Mouse (Mus musculus) frontal cortex, adult 2 months (tissue): ENCODE results near the gene Lsm14a. TPM values are rescaled to one million over a fixed set of nuclear protein-coding genes. Genes with fewer than 3 reads are reported as not detected.
"Not testable (repeated sequence)": the region's sequence is repeated elsewhere in the genome, so short reads cannot be mapped to it uniquely, and the experiment has no call there.

Experiments
- DNase-seq, 2 experiments: peaks; one replicate each; pipeline ENCODE4 v3.0.0; 2022; ENCODE audit warnings: low spot score in 1 of 2; ENCODE audit errors: extremely low spot score in 1 of 2
- polyA plus RNA-seq: library from polyadenylated mRNA; depleted of rRNA; stranded (reverse); fragments of >200 nt; gene quantifications from 2 replicates; pipeline ENCODE4 v1.2.3, GENCODE M21; 2012

The Lsm14a gene
- polyA plus RNA-seq, 1 experiment, result 49.5 TPM

GRCm38 (mm10) chr7:34380311-34380710, 12.8 kb downstream of the Lsm14a start:
- DNase-seq, result no peak

DNA sequence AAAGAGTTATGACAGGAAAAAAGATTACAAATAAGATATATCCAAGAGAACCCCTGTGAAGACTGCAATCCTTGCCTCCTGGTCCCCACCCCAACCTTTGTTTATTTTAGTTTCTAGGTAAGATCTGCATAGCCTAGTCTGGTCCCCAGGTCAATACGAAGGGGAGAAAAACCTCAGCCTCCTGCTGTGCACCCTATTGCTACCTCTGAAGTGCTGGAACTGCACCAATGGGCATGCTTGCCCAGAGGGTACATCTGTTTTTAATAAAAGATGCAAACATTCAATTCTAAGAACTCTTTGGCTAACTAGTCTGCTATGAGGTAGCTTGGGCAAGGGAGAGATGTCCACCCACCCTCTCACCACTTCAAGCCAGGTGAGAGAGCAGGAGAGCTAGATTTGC, 19.2 kb downstream of the Lsm14a start:
- DNase-seq, result no peak

GRCm38 (mm10) chr7:34355629-34356028, 37.5 kb downstream of the Lsm14a start:
- DNase-seq, result peak in 1 of 2 experiments; percentile 49

DNA sequence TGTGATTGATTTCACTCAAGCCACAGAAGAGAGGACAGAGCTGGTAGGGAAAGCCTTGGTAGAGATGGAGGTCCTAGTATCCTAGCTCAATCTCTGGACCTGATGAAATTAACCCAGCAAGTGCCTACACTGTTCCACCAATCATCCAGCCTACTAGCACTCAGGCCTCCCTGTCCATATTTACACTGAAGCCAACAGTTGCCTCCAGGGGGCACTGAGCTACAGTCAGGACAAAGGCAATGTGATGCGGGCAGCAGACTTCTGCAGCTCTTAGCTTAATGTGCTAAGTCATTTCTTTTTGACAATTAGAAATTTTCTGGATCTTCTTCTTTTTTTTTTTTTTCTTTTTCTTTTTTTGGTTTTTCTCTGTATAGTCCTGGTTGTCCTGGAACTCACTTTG, 41.1 kb downstream of the Lsm14a start:
- peak in 1 of 2 experiments; percentile 16 for DNase-seq

GRCm38 (mm10) chr7:34350166-34350565, 42.9 kb downstream of the Lsm14a start:
- no peak for DNase-seq

DNA sequence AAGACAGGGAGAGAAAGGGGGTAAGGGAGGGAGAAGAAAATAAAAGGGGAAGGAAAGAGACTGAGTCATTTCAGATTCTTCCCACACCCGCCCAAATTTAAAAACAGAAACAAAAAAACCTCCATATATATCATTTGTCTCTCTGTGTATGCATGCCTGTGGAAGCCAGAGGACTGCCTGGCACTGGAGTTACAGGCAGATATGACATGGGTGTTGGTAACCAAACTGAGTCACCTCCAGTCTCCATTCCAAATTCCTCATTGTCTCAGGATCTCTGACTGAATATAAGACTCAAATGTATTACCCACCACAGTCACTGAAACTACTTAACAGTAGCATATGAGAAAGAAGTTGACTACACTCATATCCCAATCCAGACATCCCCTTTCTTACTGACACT, 45.1 kb downstream of the Lsm14a start:
- DNase-seq, result peak in 1 of 2 experiments; percentile 50

- DNase-seq, result no peak
These were observed 46.1 kb downstream of the Lsm14a start for GRCm38 (mm10) chr7:34347041-34347440.

- no peak for DNase-seq
These were observed 46.6 kb downstream of the Lsm14a start for GRCm38 (mm10) chr7:34346505-34346904.

- DNase-seq, result peak in 1 of 2 experiments; percentile 66
These were observed 50.9 kb downstream of the Lsm14a start for GRCm38 (mm10) chr7:34342040-34342793.

DNA sequence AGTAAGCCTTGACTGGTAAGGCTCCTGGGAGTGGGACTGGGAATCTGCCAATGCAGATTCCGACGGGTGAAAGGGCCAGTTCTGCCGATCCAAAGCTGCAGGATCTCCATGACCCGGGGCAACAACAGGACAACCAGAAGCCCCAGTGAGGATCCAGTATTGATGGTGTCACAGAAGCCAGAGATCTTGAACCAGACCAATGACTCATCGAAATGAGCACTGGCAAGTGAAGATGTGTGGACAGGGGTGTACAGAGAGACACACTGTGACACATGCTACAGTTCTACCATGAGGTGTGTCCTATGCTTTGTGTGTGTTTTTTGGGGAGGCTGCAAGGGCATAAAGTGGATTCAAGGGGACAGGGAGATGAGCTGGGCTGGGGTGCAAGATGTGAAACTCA, 52.3 kb downstream of the Lsm14a start:
- no peak for DNase-seq

GRCm38 (mm10) chr7:34339164-34339489, 54.0 kb downstream of the Lsm14a start:
- no peak for DNase-seq

GRCm38 (mm10) chr7:34338445-34339163, 54.5 kb downstream of the Lsm14a start:
- no peak for DNase-seq

DNA sequence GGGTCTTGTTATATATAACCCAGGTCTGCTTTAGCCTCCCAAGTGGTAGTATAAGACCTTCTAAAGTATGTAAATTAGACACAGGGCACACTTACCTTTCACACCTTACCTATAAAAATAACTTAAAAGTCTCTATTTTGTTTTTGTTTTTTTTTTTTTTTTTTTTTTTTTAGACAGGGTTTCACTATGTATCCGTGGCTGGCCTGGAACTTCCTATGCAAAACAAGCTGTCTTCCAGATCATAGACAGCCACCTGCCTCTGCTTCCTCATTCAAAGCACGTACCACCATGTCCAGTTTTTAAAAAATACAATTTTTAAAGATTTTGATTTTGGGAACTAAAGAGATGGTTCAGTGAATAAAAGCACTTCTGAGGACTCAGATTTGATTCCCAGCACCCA, 55.8 kb downstream of the Lsm14a start:
- no peak for DNase-seq

- DNase-seq, result not testable (repeated sequence)
These were observed 56.6 kb downstream of the Lsm14a start for GRCm38 (mm10) chr7:34336545-34336944.

DNA sequence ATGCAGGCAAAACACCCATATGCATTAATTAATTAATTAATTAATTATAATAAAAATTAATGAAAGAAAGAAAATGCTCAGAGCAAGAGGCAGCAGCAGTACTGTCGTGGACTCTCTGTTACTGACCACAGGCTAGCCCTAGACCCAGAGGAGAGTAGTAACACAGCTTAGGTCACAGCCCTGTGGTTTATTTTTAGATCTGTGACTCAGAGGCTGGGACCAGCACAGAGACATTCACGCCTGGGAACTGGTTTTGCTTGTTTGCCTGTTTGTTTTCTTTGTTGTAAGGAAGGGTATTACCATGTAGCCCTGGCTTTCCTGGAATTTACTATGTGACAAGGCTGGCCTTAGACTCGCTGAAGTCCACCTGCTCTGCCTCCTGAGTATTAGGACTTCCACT, 65.6 kb downstream of the Lsm14a start:
- DNase-seq, result no peak

DNA sequence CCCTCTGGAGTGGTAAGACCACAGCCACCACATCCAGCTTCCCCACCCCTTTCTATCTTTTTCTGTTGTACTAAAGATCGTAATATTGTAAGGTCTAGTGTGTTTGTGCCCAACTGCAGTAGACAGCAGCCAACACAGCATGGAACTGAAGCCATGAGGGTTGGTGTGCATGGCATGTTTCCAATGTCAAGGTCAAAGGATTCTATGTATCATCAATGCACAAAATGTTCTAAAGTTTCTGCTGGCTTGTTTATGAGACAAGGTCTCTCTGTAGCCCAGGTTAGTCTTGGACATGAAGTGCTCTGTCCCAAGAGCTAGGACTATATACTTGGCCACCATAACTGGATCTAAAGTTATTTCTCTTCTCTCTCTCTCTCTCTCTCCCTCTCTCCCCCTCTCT, 68.3 kb downstream of the Lsm14a start:
- no peak for DNase-seq

DNA sequence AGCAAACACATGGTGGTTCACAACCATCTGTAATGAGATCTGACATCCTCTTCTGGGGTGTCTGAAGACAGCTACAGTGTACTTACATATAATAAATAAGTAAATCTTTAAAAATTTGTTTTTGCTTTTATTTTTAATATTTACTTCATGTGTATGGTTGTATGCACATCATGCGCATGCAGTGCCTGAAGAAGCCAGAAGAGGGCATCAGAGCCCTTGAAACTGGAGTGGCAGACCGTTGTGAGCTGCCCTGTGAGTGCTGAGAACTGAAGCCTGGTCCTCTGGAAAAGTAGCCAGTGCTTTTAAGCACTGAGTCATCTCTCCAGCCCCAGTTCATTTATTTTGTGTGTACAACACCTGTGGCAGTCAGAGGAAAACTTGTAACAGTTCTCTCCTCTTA, 69.1 kb downstream of the Lsm14a start:
- no peak for DNase-seq

GRCm38 (mm10) chr7:34323351-34323750, 69.8 kb downstream of the Lsm14a start:
- DNase-seq, result no peak

DNA sequence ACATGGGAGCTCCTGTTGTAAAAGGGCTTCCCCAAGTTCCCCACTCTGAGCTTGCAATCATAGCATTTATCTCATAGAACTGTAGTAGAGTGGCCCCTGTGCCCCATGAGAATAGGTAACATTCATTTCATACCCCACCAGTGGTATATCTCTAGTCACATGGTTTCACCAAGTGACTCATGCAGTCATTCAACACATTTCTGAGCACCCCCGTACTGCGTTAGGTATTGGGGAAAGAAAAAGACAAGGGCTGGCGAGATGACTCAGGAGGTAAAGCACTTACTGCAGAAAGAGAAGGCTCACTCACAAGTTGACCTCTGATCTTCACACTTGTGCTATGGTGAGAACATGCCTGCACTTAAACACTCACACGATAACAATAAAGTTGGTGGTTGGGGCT, 71.2 kb downstream of the Lsm14a start:
- no peak for DNase-seq

DNA sequence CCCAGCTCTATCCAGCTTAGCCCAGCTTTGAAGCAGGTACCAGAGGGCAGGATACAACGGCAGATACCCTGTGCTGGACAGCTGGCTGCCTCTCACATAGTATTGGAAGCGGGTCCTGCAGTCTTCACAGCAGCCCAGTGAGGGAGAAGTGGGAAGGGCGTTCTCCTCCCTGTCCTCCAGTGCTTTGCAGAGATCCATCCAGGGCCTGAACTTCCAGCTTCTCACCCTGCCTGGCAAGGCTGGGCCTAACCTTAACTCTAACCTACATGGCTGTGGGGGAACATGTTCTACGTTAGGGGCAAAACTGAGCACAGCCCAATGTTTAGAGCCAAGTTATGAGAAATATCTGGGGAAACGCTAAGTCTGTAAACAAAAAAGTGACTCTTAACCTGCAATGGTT, 72.0 kb downstream of the Lsm14a start:
- no peak for DNase-seq

- DNase-seq, result peak; percentile 53 to 57
These were observed 73.2 kb downstream of the Lsm14a start for GRCm38 (mm10) chr7:34319957-34320356.

- DNase-seq, result no peak
These were observed 74.0 kb downstream of the Lsm14a start for GRCm38 (mm10) chr7:34319123-34319522.
